Mouse (Mus musculus) limb, embryonic 15.5 days (tissue): ENCODE measurements around the gene Hoxa10. TPM values are rescaled to one million over a fixed set of nuclear protein-coding genes. Genes with fewer than 3 reads are reported as not detected.
A peak's percentile ranks its signal among the peaks of the same experiment; 100 is the strongest.

Experiments
- ATAC-seq: fragments of 200-750 bp; cut with Nextera tagmentation; 2 replicates; pipeline ENCODE4 v1.8.0; 2017; ENCODE audit warnings: low read depth, moderate TSS enrichment; ENCODE audit not compliant: insufficient number of reproducible peaks, low FRiP score, low TSS enrichment
- H3K27ac ChIP-seq: fragments of 300-500 bp; sonication (generic); 2 replicates; pipeline ENCODE4 v1.5.1; 2015; ENCODE audit warnings: moderate library complexity, mild to moderate bottlenecking, inconsistent platforms
- H3K27me3 ChIP-seq: fragments of 300-500 bp; sonication (generic); 2 replicates; pipeline ENCODE4 v1.6.1; 2015; ENCODE audit warnings: inconsistent platforms
- H3K36me3 ChIP-seq: fragments of 300-500 bp; sonication (generic); 2 replicates; pipeline ENCODE4 v1.6.1; 2015; ENCODE audit warnings: inconsistent platforms
- H3K4me1 ChIP-seq: fragments of 300-500 bp; sonication (generic); 2 replicates; pipeline ENCODE4 v1.6.1; 2015; ENCODE audit warnings: inconsistent platforms
- H3K4me2 ChIP-seq: fragments of 300-500 bp; sonication (generic); 2 replicates; pipeline ENCODE4 v1.6.1; 2015; ENCODE audit warnings: mild to moderate bottlenecking, inconsistent platforms
- H3K4me3 ChIP-seq: fragments of 300-500 bp; sonication (generic); 2 replicates; pipeline ENCODE4 v1.5.1; 2015; ENCODE audit warnings: mild to moderate bottlenecking, inconsistent platforms
- H3K9ac ChIP-seq: fragments of 300-500 bp; sonication (generic); 2 replicates; pipeline ENCODE4 v1.6.1; 2015; ENCODE audit warnings: inconsistent platforms
- H3K9me3 ChIP-seq: fragments of 300-500 bp; sonication (generic); 2 replicates; pipeline ENCODE4 v1.6.1; 2016; ENCODE audit warnings: inconsistent platforms
- WGBS: fragments of 180-500 bp; shearing (Covaris S2); methylation state at CpG from one replicate; pipeline ENCODE4 v1.1.7; 2015; 5-methylcytosine and 5-hydroxymethylcytosine counted together
- polyA plus RNA-seq: library from polyadenylated mRNA; unstranded; fragments of >200 nt; fragmentation: Nextera tagmentation; extraction: Ambion mirVana; gene quantifications from 2 replicates; pipeline ENCODE4 v1.2.1, GENCODE M21; 2015

Hoxa10 gene
- polyA plus RNA-seq, 1 experiment from 2014 or later, result 108 TPM

DNA sequence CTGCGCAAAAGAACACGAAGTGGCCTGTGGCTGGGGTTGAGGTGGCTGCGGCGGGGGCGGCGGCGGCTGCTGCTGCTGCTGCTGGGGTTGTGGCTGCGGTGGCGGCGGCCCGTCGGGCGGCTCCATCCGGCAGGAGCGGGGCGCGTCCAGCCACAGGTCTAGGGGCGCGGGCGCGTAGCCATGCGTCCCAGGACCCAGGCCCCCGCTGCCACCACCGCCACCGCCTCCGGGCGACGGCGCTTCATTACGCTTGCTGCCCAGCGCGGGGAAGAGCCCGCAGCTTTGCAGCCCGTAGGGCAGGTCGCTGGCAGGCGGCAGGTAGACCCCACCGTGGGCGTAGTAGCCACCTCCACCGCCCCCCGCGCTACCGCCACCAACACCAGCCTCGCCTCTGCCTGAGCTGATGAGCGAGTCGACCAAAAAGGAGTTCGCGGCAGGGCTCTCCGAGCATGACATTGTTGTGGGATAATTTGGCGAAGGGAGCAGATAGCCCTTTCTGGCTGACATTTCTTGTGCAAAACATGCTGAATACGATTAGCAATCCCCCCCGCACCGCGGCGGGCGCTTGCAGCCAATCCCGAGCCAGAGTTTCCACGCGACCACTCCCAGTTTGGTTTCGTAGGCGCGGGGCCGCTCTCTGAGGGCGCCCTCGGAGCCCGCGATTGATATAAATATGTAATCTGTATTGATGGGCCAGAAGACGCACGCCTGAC, 6.1 kb downstream of the Hoxa10 start:
- Histone ChIP-seq H3K4me3 (peak overlapping the region; percentile 59), H3K9me3 (no peaks in the 10 kb centered on the region), H3K36me3 (no peaks in the 10 kb centered on the region), H3K27ac (peak overlapping the region; percentile 96), H3K4me2 (peak overlapping the region; percentile 67), H3K4me1 (peaks cover 27% of the 10 kb centered on the region), H3K9ac (peak overlapping the region; percentile 85), H3K27me3 (no peaks in the 10 kb centered on the region; the same call in 1 of the 2 replicates)
- peak; percentile 42; the same call in 1 of the 2 replicates for ATAC-seq
- WGBS, result 1% methylated on average over 67 of the region's 68 CpGs

DNA sequence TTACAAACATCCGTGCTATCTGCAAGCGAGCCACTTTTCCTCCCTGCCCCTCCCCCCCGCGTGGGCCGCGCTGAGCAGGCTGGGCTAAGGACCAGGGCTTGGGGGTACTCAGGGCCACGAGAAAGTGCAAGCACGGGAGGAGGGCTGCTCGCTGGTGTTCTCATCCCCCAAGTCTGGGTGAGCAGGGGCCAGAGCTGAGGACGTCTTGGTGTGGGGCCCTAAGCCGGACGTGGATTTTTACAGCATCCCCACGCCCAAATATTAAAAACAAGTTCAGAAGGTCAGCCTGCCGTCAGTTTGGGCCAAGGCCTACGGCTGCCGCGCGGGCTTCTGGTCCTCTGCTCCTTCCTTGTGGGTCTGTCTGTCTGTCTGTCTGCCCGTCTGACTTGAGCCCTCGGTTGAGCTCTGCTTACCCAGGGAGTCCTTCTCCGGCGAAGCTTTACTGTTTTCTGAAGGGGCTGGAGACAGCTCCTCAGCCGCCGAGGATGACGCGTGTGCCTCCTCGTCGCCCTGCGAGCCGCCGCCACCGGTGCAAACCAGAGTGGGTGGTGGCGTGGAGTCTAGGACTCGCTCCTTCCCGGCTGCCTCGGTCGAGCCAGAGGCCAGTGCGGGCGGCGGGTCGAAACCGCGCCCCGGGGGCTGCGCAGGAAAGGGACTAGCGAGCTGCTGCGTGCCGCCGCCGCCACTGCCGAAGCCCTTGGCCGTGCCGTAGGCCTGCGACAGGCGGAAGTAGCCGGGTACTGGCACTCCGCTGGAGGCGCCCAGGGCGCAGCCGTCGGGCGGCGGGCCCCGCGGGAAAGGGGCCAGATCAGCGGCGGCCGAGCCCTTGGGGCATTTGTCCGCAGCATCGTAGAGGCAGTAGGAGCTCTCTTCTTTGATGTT, 6.9 kb downstream of the Hoxa10 start:
- H3K27ac ChIP-seq, result peak overlapping the region; percentile 96
- H3K4me2 ChIP-seq, result peak overlapping the region; percentile 67
- H3K27me3 ChIP-seq, result no peaks in the 10 kb centered on the region; the same call in 1 of the 2 replicates
- H3K9ac ChIP-seq, result peak overlapping the region; percentile 85
- H3K9me3 ChIP-seq, result no peaks in the 10 kb centered on the region
- peak overlapping the region; percentile 59 for H3K4me3 ChIP-seq
- peak; percentile 57 for ATAC-seq
- no peaks in the 10 kb centered on the region for H3K36me3 ChIP-seq
- H3K4me1 ChIP-seq, result peaks cover 27% of the 10 kb centered on the region
- under 1% methylated on average over 70 of the region's 70 CpGs for WGBS

DNA sequence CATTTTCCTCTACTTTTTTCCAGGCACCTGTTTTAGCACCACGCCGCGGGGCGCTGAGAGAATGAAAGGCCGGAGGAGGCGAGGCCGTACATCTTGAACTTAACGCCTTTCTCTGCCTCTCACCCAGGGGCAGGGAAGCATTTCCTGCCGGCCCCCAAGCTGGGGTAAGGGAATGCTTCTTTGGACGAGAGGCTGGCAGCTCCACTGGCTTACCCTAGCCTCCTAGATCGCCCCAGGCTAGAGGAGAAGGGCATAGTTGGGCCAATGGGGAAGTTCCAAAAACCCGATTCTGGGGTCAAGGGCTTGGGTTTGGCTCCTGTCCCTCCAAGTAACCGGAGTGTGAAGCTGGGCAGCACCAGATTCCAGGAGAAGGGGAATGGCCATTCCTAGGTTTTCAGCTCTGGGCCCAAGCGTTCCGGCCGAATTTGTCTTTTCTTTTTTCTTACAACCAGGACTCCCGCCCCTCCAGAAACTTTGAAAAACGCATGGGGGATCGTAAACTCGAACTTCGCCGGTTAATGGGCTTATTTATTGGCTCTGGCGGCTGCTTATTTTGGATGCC, 7.6 kb downstream of the Hoxa10 start:
- peak overlapping the region; percentile 67 for H3K4me2 ChIP-seq

DNA sequence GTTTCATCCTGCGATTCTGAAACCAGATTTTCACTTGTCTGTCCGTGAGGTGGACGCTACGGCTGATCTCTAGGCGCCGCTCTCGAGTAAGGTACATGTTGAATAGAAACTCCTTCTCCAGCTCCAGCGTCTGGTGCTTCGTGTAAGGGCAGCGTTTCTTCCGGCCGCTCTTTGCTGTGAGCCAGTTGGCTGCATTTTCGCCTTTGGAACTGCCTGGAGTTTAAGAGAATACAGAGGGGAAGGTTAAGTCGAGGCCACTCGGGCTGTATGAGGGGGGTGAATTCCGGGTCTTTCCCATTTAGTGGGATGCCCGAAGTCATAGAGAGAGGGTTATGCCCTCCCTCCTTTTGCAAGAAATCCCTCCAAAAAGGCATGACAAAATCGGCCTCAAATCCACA, 8.1 kb downstream of the Hoxa10 start:
- H3K4me3 ChIP-seq, result peak overlapping the region; percentile 59
- H3K4me2 ChIP-seq, result peak overlapping the region; percentile 67
- H3K4me1 ChIP-seq, result peaks cover 30% of the 10 kb centered on the region
- WGBS, result under 1% methylated on average over 18 of the region's 18 CpGs
- no peaks in the 10 kb centered on the region; the same call in 1 of the 2 replicates for H3K27me3 ChIP-seq
- H3K9ac ChIP-seq, result peak overlapping the region; percentile 85
- no peaks in the 10 kb centered on the region for H3K9me3 ChIP-seq
- peak overlapping the region; percentile 96 for H3K27ac ChIP-seq
- H3K36me3 ChIP-seq, result no peaks in the 10 kb centered on the region
- ATAC-seq, result no peak

More for the DNA sequence above, 7.6 kb downstream of the Hoxa10 start:
- WGBS, result 1% methylated on average over 23 of the region's 23 CpGs
- H3K4me3 ChIP-seq, result peak overlapping the region; percentile 59
- ATAC-seq, result no peak
- H3K9ac ChIP-seq, result peak overlapping the region; percentile 85
- H3K4me1 ChIP-seq, result peaks cover 27% of the 10 kb centered on the region
- H3K9me3 ChIP-seq, result no peaks in the 10 kb centered on the region
- H3K27me3 ChIP-seq, result no peaks in the 10 kb centered on the region; the same call in 1 of the 2 replicates
- no peaks in the 10 kb centered on the region for H3K36me3 ChIP-seq
- H3K27ac ChIP-seq, result peak overlapping the region; percentile 96

DNA sequence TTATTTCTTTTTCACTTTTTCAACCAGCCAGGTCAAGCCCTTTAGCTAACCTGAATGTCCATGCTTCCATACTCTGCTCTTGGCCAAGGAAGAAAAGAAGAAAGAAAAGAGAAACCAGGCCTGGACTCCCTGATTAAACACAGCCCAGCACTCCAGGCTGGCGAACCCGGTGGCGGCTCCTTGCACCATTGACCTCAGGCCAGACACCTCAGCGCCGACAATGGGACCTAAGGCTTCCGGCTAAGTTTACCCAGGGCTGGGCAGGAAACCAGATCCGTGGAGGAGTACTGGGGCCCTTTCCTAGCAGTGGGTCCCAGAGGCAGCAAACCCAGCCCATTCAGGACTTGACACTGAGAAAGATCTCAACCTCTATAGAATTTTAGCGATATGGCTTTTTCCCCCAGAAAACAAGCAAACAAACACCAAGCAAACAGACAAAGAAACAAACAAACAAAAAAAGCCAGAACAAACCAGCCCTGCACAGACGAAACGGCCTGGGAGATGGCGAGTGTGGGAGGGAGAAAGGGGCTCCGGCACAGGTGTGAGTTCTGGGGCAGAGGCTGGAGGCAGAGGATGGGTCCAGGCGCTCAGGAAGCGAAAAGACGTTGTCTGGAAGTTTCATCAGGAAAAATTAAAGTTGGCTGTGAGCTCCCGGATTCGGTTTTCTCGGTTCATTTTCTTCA, 8.6 kb downstream of the Hoxa10 start:
- Histone ChIP-seq H3K4me3 (peak overlapping the region; percentile 59), H3K27ac (peak overlapping the region; percentile 96), H3K36me3 (no peaks in the 10 kb centered on the region), H3K4me1 (peaks cover 30% of the 10 kb centered on the region), H3K27me3 (no peaks in the 10 kb centered on the region; the same call in 1 of the 2 replicates), H3K9ac (peak overlapping the region; percentile 85), H3K9me3 (no peaks in the 10 kb centered on the region), H3K4me2 (peak overlapping the region; percentile 67)
- 2% methylated on average over 18 of the region's 18 CpGs for WGBS
- ATAC-seq, result no peak

DNA sequence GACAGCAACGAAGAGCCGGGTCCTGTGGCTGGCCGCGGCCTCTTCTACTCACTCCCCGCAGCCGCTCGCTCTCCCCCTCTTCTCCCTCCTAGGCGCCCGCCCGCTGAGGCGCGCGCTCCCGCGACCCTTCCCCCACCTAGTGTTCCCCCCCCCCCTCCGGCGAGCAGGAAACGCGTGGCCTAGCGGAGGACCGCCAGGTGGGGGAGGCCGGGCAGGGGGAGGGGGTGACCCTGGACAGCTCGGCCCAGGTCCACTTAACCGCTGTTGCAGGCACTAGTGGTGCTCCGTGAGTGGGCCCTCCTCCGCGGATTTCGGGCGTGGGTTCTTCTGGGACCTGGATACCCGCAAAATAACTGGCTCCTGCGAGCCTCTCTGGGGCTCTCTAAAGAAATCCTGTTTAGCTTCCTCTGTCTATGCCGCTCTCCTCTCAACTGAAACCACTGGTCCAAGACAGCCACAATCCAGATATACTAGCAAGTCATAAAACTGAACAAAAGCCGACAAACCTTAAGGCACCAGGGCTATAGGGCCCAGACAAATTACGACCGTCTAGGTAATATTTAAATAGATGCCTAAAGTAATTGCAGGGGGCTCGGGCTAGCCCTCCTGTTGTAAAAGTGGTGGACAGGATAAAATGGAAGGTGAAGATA, 10.0 kb downstream of the Hoxa10 start, which contains the start of gene Hoxa9:
TSS of gene Hoxa9 (minus strand) at position 574 of the 650 bp plus-strand sequence.
- Histone ChIP-seq H3K4me2 (peak within 1 kb of the TSS; percentile 67), H3K4me1 (peaks cover 20% of the 10 kb centered on the region), H3K4me3 (peak within 1 kb of the TSS; percentile 59), H3K36me3 (no peaks in the 10 kb centered on the region), H3K9ac (peak within 1 kb of the TSS; percentile 85), H3K27me3 (no peaks in the 10 kb centered on the region), H3K27ac (peak within 1 kb of the TSS; percentile 96), H3K9me3 (no peaks in the 10 kb centered on the region)
- WGBS, result under 1% methylated on average over 20 of the region's 36 CpGs
- ATAC-seq, result peak; percentile 42

DNA sequence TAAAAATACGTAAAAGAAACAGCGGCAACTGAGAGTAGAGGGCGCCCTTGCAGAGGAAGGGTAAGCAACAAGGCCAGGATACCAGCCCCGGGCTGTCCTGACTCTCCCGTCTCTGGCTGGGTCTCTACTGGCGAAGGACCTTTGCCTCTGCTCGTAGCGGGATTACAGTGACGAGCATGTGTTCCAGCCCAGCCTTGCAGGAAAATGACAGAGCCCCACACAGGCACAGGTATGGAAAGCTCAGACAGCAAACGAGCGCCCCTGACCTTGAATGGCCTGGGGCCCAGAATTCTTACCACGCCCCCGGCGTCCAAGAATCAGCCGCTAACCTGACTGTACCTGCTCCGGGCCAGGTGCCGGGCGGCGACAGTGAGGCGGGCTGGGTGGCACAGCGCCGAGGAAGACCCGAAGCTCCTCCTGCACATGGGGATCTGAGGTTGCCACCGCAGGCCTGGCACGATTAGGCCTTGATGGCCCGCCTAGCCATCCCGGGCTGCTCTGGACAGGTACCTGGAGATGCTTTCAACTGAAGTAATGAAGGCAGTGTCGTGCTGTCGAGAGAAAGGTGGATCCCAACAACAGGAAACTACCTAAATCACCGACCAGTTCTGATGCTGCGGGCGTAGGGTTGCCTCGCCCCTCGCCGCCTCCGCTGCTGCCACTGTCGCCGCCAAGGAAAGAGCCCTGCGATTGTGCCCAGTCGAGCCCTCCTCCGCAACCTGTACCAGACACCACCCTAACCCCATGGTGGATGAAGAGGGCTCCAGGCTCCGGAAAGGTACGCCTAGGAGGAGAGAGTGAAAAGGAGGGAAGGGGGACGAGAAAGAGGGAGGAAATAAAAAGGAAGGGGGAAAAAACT, 10.9 kb downstream of the Hoxa10 start:
- peaks cover 12% of the 10 kb centered on the region for H3K4me1 ChIP-seq
- peak overlapping the region; percentile 80 for H3K9ac ChIP-seq
- H3K36me3 ChIP-seq, result no peaks in the 10 kb centered on the region
- no peak for ATAC-seq
- H3K9me3 ChIP-seq, result no peaks in the 10 kb centered on the region
- H3K4me2 ChIP-seq, result peak overlapping the region; percentile 65
- H3K27ac ChIP-seq, result peak overlapping the region; percentile 93
- H3K27me3 ChIP-seq, result no peaks in the 10 kb centered on the region
- peak overlapping the region; percentile 51 for H3K4me3 ChIP-seq
- 1% methylated on average over 44 of the region's 44 CpGs for WGBS

DNA sequence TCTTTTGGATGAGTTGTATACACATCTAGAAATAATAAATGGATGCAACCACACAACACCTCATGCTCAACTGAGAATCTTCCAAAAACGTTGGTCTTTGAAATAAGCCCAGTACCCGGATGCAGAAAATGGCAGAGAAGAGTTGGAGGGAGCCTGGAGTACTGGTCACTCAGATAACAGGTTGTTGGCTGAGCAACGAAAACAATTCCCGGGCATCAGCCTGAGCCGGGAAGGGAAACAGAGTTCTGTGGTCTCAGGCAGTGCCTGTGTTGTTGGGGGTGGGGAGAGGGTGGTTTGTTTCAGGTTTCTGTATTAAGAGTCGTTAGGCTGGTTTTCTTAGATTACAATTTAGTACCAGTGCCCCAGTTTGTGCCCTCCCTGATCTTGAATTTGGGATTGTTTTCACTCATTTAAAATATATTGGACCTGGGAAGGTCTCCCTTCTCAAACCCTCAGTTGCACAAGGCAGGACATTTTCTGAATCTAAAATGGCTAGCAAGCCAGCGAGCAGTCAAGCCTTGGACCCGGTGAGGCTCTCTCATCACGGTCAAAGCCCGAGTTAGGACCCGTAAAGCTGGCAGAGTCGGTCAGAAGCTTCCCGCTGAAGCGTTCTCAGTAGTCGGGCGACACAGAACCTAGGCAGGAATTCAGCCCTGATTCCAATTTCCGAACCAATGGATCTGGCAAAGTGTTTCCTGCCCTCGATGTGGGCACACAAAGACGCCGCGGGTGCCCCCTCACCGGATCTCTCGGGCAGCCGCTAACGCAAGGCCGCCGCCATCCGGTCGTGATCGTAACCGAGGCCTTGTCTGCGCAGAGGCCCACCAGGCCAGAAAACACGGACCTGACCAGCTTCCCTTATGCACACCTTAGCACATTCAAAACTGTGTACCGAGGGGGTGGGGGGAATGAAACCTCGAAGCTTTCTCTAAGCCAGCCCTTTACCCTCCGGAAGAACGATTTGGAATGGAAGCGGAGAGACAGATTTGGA, 11.9 kb downstream of the Hoxa10 start:
- Histone ChIP-seq H3K36me3 (no peaks in the 10 kb centered on the region), H3K9me3 (no peaks in the 10 kb centered on the region), H3K27me3 (no peaks in the 10 kb centered on the region), H3K9ac (peak overlapping the region; percentile 80), H3K4me2 (peak overlapping the region; percentile 65), H3K27ac (peak overlapping the region; percentile 93), H3K4me1 (peaks cover 11% of the 10 kb centered on the region), H3K4me3 (peak overlapping the region; percentile 51)
- under 1% methylated on average over 38 of the region's 38 CpGs for WGBS
- no peak for ATAC-seq

DNA sequence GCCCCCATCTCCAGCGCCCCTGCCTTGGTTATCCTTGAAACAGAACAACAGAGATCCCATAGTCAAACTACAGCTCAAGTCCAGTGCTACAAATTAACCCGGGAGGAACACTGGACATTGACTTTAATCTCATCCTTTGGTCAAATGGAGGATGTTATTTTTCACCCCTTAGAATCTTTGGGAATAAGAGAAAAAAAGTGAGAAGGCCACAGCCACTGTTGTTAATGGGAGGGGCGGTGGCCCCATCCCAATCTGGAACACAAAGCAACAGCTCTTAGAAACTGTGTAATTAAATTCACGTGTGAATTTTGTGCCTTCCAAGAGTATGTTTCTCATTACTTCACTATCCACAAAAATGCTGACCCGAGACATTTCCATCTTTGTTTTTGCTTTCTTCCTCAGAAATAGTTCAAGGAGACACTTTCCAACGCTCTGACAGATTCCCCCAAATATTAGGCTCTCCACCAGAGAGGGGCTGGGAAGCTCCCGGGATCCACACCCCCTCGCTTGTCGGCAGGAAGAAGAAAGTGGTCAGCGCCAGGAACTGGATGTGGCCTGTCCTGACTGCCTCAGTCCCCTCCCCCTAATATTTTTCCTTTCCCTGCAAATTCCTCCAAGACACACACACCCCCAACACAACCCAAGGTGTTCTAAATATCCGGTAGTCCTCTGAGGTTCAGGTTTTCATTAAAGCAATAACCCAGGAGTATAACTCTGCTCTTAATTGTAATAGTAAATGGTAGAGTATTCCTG, 13.0 kb downstream of the Hoxa10 start:
- Histone ChIP-seq H3K4me1 (peaks cover 11% of the 10 kb centered on the region), H3K36me3 (no peaks in the 10 kb centered on the region), H3K4me3 (peak overlapping the region; percentile 68), H3K9me3 (no peaks in the 10 kb centered on the region), H3K27ac (peak overlapping the region; percentile 95), H3K4me2 (peak overlapping the region; percentile 86), H3K9ac (peak overlapping the region; percentile 83), H3K27me3 (no peaks in the 10 kb centered on the region)
- WGBS, result 6% methylated on average over 11 of the region's 11 CpGs
- no peak for ATAC-seq
